Comparison of ENCODE assay signal across 8 mouse cellular contexts in the genomic region with DNA sequence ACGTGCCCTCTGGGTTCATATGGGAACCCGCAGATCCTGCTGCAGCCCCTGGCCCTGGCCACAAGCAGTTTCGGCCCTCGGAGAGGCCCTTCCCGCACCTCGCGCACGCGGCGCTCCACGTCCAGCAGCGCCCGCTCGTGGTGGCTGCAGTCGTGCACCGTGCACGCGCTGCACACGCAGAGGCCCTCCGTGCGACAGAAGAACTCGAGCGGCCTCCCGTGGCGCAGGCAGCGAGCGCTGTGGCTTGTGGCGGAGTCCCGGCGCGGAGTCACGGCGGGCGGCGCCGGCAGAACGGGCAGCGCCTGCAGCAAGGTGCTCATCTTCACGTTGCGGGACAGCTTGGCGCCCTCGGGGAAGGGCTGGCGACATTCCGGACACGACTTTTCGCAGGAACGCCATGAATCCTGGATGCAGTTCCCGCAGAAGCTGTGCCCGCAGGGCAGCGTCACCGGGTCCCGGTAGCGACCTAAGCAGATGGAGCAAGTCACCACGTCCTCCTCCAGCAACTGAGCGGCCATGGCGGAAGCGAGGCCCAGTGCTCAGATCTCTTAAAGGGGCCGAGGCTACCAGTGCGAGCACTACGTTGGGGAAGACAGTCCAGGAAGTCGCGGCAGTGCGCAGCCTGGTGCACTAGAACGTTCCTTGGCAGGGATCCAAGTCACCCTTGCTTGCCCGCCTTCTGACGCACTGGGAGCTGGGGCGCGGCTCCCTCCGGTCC. TPM values are rescaled to one million over a fixed set of nuclear protein-coding genes. Genes with fewer than 3 reads are reported as not detected.
DNase-seq lines count a peak whose midpoint lies in the region; ATAC-seq lines count a peak whose summit lies in the region.

A gene (minus strand): TSS at position 641 of the 718 bp plus-strand sequence.

- peaks cover 39% of the 10 kb centered on the region for H3K36me3 ChIP-seq in hindbrain, embryonic 12.5 days

- 2% methylated on average over 69 of the region's 69 CpGs for WGBS in hindbrain, embryonic 12.5 days

- no peaks in the 10 kb centered on the region for H3K27me3 ChIP-seq in hindbrain, embryonic 12.5 days

- peak within 1 kb of the TSS; percentile 67 for H3K4me2 ChIP-seq in hindbrain, embryonic 12.5 days (replicated peaks)

- no peaks in the 10 kb centered on the region for H3K9me3 ChIP-seq in hindbrain, embryonic 12.5 days (replicated peaks)

- H3K4me3 ChIP-seq in hindbrain, embryonic 12.5 days, result peak within 1 kb of the TSS; percentile 47

- peak; percentile 88 for DNase-seq in Muller cell, postnatal 12 days (ENCODE audit: inconsistent ontology term)
- DNase-seq in cerebellum, postnatal 10 days, result peak; percentile 92 to 94
- DNase-seq in frontal cortex, postnatal 10 days (ENCODE audit: low spot score in 2 of 2), result peak; percentile 70 to 86
- peak; percentile 87 to 92 for DNase-seq in layer of hippocampus, postnatal 14 days (ENCODE audit: low spot score in 2 of 2)
- DNase-seq in lung, postnatal 10 days, result peak; percentile 95
- DNase-seq in ovary, postnatal 14 days (ENCODE audit: low spot score), result peak; percentile 85
- DNase-seq in thymus, postnatal 10 days (ENCODE audit: low spot score in 2 of 2), result peak; percentile 81 to 85

- H3K9ac ChIP-seq in hindbrain, embryonic 12.5 days, result peak within 1 kb of the TSS; percentile 67

- peak within 1 kb of the TSS; percentile 89 for H3K27ac ChIP-seq in hindbrain, embryonic 12.5 days

- peaks cover 29% of the 10 kb centered on the region for H3K4me1 ChIP-seq in hindbrain, embryonic 12.5 days

- peak; percentile 81 for ATAC-seq in hindbrain, embryonic 12.5 days (ENCODE audit: low FRiP score)

RNA-seq across cellular contexts. Expression of the gene that starts here (rescaled TPM):
- polyA plus RNA-seq in hindbrain, embryonic 12.5 days (2016; fragmentation: Nextera tagmentation; extraction: Ambion mirVana), result 2.2 and 2.3 TPM in 2 replicates
- 1 to 10 TPM; 6.0 to 6.6 TPM for total RNA-seq in layer of hippocampus, postnatal 14 days (2021)

Comparison
In these comparisons a context has a peak if more than half of its experiments do, and no peak if none do; other contexts are left out.
1. Peak in every context shown above with its lines: DNase-seq, ATAC-seq, H3K4me3 ChIP-seq and H3K27ac ChIP-seq.